Mouse (Mus musculus) heart, postnatal 4 days (tissue): Measurements from ENCODE around the gene Arid1b. TPM values are rescaled to one million over a fixed set of nuclear protein-coding genes. Genes with fewer than 3 reads are reported as not detected.
"Not testable (repeated sequence)": the region's sequence is repeated elsewhere in the genome, so short reads cannot be mapped to it uniquely, and the experiment has no call there.

Source experiments
- DNase-seq: peaks from one replicate; pipeline ENCODE4 v3.0.0; 2021
- total RNA-seq, 2 experiments: library from RNA; stranded (reverse); gene quantifications; 2 replicates each; pipeline ENCODE4 v1.2.3; 2021

Gene Arid1b
- total RNA-seq, 2 experiments from 2014 or later = 40.5 to 41.6 TPM

DNA sequence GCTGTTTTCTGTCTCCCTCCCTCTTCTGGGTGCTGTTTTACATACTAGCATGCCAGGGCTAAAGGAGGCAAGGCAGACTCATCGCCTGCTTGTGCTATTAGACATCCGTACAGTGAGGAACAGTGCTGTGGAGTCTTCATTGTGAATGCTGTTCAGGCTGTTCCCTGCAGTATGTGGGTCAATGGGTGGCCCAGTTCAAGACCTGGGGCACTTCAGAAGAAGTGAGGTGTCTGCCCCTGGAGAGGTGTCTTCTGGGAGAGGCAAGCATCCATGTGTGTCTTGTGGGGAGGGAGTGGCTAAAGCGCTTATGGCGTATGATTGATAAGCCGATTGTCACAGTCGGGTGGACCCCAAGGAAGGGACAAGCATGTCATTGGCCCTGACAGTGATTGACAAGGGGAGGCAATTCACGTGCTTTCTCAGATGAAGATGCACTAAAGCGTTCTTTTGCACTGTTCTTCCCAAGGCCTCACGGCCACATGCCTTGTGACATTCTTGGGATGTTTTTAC is 65.0 kb downstream of the Arid1b start:
- DNase-seq = no peak

DNA sequence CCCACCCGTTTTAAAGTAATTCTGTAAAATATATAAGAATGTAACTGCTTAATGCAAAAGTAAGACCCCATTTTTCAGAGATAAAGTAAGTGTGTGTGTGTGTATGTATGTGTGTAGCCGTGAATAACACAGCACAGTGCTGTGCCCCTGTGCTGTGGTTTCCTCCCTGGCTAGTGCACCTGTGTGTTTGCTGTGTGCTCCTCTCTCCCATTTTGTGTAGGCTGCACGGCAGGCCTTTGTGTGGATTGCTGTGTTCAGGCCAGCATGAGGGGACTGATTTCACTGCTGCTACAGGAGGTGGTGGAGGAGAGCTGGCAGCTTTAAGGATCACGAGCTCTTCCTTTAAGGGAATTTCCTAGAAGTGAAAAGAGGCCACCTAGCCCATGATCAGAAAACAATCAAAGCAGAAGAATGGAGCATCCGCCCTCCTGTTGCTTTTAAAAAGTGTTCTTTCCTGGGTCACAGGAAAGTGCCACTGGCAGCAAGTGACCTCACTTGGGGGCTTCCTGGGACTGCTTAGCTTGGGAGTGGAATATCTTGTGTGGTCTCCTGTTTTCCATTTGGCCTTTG is 66.5 kb downstream of the Arid1b start:
- DNase-seq = no peak

DNA sequence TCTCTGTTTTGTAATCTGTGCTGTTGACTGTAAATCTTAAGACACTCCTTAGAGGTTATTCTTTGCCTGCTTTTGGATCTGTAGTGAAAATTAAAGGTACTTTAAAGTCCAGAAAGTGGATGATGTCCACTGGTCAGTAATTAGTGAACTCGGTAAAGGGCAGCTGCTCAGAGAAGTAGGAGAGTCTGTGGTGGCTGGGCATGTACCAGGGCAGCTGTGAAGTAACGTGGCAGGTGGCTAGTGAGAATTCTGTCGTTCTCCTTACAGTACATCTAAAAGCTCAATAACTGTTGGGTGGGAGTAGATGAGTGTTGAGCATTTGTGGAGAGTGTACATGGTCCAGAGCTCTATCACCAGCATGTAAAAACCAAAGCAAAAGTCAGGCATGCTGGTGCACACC is 67.1 kb downstream of the Arid1b start:
- DNase-seq = no peak

DNA sequence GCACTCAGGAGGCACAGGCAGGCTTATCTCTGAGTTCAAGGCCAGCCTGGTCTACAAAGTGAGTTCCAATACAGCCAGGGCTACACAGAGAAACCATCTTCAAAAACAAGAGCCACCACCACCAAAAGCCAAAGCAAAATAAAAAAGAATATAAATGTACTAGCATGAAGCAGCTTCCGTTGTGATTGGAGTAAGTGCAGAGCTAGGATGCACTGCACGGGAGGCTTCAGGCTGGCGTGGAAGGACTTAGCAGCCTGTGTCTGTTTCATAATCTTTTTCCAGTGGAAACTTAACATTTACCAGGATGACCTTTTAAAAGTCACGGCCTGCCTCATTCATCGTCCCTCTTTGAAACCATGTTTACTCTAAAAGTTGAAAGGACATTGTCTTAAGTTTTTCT is 67.5 kb downstream of the Arid1b start:
- no peak for DNase-seq

DNA sequence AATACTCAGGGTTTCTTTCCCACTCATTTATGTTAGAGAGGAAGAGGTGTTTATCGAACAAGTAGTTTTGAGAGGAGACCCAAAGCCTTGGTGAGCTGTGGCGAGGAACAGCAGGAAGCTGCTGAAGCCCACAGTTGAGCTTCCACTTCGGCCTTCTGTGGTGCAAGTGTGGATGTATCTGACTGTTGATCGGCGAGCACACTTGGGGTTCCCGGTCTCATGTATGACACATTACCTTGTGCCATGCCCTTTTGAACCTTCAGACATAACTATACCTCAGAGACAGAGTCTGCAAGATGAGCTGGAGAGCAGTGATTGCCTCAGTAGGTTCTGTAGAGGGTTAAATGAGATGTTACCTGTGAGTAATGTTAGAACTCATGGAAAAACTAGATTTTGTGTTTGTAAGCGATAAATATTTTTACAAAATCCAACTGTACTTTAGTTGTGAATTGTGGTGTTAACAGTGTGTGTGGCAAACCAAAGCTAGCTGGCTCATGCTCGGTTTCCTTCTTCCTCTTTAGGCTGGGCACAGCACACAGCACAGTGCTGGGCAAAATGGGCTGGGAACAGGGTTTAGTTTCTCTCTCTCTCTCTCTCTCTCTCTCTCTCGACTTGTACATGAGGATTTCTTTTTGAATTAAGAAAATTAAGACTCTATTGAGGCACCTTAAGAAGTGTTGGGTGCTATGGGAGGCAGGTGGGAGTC is 69.5 kb downstream of the Arid1b start:
- DNase-seq = no peak

DNA sequence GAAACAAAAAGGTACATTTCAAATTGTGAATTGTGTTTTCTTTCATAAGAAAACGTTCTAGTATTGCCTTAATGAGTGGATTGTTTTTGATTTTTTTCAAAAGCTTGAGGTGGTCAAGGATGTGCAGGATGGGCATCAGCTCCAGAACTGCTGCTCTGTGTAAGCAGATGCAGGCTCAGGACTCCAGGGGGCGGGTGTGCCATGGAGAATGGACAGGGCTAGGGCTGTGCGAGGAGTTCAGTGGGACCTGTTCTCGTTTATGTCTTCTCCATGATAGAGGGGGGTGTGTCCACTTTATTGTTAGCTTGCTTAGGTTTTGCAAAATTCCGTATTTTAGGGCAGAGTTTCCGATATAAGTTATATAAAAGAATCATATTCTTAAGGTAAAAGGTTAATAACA is 70.6 kb downstream of the Arid1b start:
- DNase-seq = no peak

DNA sequence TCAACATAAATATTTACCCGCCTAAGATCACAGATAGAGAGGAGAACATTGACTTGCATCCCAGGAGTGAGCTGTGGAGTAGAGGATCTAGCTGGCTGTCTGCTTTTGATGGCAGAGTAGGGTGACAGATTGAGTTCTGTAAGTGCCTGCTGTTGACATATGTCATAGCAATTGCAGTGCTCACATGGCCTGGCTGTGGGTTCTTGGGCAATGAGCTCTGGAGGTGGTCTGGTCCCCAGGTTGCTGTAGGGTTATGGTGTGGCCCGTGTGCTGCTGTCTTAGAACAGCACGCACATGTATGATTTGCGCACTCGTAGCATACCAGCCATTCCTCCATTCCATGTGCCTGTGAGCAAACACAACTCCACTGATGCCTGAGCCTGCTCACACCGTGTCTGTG is 71.1 kb downstream of the Arid1b start:
- DNase-seq = no peak

DNA sequence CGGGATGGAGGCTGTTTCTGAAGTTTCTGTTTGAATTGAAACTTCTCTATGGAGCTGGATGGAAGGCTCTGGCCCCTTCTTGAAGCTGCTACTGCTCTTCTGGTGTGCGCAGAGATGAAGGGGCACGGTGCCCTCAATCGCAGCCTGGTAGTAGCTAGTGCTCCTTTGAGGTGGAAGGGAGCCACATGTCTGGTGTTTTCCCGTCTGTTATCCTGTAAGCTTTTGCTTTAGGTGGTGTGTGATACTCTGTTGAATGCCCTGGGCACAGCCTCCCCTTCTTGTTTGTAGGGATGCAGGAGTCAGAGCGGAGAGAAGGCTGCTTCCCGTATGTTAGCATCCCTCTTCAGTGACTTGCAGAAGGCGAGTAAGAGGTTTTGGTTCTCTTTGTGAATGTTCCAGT is 72.7 kb downstream of the Arid1b start:
- no peak for DNase-seq

DNA sequence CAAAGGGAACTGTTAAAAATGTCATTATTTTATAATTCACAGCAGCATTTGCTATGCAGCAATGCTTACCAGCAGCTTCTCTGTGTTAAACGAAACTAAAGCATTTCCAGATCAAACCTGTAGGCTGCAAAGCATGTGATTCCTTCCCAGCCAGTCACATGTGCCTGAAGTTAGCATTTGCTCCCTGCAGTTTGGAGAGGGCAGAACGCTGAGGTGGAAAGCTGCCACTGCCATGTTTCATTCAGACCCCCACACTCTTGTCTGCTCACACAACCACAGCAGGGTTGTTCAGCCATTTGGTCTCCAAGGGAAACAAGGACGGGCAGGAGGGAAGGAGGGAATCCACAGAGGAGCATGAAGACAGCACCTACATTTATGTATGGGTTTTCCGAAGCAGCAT is 73.1 kb downstream of the Arid1b start:
- DNase-seq = no peak

DNA sequence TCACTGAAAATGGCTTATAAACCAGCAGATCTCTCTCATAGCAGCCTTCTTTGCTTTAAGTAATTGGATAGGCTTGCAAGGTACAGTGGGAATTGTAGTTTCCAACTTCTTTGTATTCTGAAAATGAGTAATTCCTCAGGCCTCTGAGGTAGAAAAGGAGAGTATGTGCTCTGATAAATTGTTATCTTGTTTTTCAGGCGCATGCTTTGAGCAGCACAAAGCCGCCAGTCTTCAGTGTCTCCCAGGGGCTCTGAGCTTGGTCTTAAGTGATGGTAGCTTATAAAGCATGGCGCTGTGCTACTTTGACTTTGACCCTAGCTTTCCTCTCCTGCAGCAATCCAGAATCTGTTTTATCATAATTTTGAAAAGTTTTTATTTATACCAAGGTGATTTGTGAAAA is 76.3 kb downstream of the Arid1b start:
- DNase-seq = no peak

DNA sequence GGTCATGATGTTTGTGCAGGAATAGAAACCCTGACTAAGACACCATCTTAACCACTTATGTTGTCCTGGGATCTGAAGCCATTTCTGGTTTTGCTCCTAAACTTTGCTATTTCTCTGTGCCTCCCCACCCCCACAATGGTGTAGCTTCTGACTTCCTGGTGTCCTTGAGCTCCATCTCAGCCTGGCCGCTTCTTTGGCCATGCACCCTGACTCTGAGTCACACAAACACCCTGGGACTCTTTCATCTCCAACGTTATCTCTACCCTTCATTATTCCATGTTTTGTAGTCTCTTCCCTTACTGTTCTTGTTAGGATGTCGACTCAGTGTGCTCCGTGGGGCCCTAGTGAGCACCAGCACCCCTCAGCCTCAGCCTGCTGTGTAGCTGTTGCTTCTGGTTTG is 78.4 kb downstream of the Arid1b start:
- DNase-seq = no peak

DNA sequence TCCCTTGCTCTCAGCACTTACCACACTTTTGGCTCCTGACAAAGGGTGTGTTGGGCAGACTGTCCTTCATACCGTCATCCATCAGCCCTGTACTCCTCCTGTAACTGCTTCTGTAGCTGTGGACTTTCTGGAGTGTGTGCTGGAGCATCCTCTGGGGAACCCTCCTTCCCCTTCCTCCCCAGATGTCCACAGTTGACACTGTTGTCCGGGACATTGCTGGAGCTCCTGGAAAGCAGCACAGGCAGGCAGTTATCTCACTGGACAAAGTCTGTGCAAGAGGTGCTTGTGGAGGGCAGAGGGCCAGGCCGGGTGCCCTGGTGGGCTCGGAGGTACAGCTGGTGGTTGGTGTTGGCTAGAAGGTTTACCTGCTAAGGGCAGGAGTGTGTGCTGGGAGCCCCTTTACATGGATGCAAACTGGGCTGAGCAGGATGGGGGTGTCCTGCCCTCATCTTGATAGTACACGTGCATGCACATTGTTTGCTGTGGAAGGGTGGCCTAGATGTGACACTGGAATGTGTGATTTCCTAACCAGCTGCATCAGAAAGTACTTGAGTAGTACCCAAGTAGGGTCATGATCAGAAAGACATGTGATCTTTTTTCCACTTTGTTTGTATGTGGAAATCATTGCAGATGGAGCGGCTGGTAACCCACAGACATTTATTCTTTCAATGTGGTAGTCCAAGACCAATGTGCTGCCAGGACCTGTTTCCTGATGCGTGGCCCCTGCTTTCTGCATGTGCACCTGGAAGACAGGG is 80.8 kb downstream of the Arid1b start:
- peak; percentile 36 for DNase-seq

DNA sequence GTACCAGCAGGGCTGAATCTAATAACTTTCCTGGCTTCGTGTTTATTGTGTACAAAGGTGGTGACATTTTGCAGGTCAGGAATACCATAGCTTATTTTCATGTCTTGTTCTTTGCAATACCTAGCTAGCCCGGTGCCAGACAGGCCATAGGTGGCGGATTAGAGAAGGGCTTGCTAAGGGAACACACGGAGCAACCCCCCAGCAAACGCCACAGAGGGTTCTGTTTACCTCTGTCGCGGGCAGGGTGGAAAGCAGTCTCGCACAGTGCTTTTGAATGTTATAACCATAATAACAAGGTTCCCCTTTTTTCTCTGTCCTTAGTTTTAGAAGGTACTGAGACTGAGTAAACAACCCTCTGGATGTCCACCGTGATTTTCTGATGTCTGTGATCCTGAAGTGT is 83.9 kb downstream of the Arid1b start:
- DNase-seq = no peak

DNA sequence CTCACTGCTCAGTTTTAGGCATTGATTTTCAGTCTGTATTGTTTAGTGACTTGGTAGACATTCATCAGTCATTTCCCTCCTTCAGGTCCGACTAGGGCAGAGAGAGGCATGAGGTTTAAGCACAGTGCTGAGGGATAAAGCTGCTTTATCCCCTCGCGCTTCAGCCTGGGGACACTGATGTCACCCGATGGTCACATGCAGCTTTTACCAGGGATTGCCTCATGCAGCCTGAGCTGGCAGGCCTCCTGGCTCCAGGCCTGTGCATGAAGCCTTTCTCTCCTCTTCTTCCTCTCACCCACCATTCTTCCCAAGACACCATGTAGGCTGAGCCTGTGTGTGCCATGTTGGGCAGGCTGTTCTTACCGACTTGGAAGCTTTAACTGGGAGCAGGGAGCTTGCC is 84.4 kb downstream of the Arid1b start:
- DNase-seq = no peak

DNA sequence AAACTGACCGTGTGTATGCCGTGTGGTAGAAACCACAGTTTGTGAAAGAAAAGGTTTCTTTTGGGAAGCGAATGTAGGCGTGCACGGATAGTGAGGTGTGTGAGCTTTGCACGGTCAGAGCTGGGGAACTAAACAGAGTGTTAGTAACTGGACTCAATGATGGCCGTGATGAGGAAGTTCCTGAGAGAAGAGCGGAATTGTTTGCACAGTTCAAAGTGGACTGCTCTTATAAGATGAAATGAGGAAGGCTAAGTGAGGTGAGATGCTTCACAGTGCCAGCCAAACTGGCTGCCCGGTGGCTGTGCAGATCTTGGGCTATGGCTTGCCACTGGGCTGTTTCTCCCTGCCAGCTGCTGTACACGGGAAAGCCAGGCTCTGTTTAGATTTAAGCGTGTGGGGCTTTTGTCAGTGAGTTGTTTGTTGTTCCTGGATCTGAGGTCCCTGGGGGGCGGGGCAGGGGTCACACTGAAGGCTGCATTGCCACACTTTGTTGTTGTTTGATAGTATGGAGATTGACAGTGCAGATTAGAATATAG is 86.8 kb downstream of the Arid1b start:
- no peak for DNase-seq

DNA sequence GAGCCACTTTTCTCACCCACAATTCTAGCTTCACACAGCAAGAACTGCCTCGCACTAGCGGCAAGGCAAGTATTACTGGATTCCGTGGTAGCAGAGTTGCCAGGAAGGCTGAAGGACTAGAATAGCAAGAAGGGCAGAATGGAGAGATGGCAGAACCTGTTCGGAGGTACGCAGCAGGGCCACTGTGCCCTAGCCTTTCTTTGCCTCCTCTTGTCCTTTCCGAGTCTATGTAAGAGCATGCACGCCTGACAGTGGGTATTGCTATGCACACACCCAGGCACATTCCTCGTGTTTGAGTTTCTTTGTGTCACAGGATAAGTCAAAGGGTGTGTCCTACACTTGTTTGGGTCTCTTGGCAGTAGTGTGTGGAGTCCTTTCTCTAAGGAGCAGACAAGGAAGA is 88.1 kb downstream of the Arid1b start:
- DNase-seq = no peak

DNA sequence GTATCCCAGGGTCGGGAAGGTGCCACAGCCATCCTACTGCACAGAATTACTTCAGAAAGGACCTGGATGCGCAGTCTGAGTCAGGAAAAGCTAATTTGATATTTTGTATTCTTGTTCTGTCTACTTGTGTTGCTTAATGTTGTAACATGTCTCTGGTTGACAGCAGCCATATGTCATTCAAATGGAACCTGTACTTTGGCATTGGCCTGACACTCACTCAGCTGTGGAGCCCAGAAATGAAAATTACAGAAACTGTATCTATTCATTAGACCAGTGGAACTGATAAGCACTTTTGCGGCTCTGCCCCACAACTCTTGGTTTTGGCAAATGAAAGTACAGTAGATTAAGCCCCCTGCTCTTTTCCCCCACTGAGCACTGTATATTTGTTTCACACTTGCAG is 89.4 kb downstream of the Arid1b start:
- DNase-seq = no peak

DNA sequence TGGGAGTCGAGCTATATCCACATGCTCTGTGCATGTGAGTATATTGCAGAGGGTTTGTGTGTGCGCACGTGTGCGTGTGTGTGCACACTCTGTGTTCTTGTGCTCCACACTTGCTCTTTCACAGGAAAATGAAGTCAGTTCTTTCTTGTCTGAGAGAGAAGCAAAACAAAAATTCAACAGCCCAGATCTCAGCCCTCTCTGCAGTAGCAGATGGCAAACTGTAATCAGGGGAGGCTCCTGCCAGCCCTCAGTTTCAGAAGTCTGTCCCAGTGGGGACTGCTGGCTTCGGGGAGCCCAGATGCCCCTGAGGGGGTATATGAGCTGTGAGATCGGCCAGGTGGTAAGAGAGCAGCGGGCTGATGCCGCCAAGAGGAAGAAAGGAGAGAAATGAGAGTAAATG is 90.0 kb downstream of the Arid1b start:
- DNase-seq = no peak

DNA sequence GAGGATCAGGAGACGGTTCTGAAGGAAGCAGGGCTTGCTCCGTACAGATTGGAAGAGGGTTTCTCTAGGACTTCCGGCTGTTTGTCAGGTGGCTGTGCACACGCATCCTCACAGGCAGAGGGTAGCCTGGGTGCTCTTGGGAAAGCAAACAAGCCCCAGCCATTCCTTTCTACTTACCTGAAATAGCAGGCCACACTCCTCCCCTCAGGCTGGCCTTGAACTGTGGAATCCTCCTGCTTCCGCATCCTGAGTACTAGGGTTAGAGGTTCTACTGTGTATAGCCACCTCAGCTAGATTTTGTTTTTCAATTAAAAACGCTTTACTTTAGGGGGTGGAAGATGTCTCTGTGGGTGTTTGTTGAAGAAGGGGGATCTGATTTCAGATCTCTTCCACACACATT is 90.9 kb downstream of the Arid1b start:
- no peak for DNase-seq

DNA sequence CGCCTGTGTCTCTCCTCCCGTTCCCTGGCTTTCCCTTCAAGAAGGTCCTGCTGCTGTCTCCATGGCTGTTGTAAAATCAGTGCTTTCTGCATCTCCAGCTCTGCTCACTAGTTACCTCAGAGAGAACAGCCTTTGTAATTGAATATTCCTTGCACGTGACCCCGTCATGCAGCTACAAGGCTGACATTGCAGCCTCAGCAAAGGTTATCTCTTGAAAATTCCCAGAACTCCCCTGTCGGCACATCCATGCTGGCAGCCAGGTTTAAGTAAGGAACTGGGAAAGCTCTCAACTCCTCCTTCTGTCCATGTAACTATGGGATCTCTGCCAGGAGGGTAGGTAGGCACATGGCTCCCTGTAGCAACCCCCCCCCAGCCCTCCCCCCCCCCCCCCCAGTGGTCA is 91.8 kb downstream of the Arid1b start:
- DNase-seq = peak; percentile 45

DNA sequence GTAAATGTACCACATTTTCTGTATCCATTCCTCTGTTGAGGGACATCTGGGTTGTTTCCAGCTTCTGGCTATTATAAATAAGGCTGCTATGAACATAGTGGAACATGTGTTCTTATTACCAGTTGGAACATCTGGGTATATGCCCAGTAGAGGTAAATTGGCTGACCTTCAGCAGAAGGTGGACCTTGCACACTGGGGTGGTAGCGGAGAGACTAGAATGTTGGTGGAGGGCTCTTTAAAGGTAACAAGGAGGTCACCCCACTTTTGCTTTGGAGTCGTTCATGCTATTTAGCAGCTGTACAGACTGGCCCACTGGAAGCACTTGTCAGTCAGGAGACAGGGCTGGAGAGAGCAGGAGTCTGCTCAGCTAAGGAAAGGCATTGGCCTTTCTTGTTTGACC is 94.1 kb downstream of the Arid1b start:
- DNase-seq = not testable (repeated sequence)

DNA sequence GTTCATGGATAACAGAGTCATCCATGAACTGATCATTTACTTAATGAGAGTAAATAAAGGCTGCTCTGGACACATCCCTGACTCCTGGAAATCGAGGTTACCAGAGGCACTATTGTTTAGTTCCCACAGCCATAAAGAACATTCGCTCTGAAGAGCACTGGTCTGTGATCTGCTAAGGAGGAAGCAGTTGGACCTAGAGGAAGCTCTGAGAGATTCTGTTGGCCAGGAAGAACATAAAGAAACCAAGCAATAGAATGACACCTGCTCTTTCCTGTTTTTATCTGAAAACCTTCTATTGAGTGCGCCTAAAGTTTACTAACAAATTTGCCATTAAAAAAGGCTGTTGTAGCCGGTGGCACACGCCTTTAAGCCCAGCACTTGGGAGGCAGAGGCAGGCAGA is 94.7 kb downstream of the Arid1b start:
- no peak for DNase-seq

DNA sequence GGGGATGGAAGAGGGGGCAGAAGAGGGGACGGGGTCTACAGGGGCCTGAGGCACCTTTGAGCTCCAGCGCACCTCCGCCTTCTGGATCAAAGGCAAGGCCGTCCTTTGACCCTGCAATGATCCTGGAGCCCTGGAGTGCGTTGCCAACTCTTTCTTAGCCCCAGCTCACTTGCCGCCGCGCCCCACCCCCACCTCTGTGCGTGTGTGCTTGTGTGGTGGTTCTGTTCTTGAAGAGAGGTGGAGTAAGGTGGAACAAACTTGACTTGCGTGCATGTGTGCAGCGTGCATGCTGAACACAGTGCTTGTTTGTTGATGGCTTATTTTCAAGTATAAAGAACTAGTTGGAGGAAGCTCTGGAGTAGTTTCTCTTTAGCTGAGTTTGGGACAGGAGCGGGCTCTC is 95.4 kb downstream of the Arid1b start:
- DNase-seq = no peak

DNA sequence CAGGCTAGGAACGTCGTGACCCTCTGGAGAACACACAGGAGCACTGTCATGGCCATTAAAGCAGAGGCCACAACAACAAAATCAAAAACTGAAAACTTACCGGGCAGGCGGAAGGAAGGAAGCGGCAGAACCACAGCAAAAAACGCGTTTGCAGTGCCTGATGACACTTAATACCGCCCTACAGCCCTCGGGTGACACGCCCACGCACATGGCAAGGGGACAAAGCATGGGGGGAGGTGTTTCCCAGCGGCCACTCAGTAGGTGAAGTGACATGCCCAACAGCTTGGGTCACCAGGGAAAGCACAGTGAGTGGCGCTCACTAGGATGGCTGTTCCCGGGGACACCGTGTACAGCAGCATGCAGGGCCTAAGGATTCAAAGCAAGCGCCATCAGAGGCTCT is 97.4 kb downstream of the Arid1b start:
- DNase-seq = no peak
